Mouse (Mus musculus) lung, embryonic 16.5 days (tissue): ENCODE data around the gene Kin. TPM values are rescaled to one million over a fixed set of nuclear protein-coding genes. Genes with fewer than 3 reads are reported as not detected.

Experiments used
- ATAC-seq: fragments of 200-750 bp; cut with Nextera tagmentation; 2 replicates; pipeline ENCODE4 v1.8.0; 2017; ENCODE audit warnings: low read depth, mild to moderate bottlenecking, moderate library complexity
- H3K27ac ChIP-seq: fragments of 300-500 bp; sonication (generic); 2 replicates; pipeline ENCODE4 v1.5.1; 2014; ENCODE audit warnings: mild to moderate bottlenecking, control low read depth, low read length
- H3K27me3 ChIP-seq: fragments of 300-500 bp; sonication (generic); 2 replicates; pipeline ENCODE4 v1.6.1; 2014; ENCODE audit warnings: low read depth, low read length, mixed read lengths; ENCODE audit not compliant: control insufficient read depth, insufficient read depth
- H3K36me3 ChIP-seq: fragments of 300-500 bp; sonication (generic); 2 replicates; pipeline ENCODE4 v1.6.1; 2014; ENCODE audit warnings: low read length; ENCODE audit not compliant: control insufficient read depth, insufficient read depth
- H3K4me1 ChIP-seq: fragments of 300-500 bp; sonication (generic); replicated peaks from 2 replicates; pipeline ENCODE4 v1.6.1; 2014; ENCODE audit warnings: low read length, mixed read lengths; ENCODE audit not compliant: control insufficient read depth, insufficient read depth
- H3K4me2 ChIP-seq: fragments of 300-500 bp; sonication (generic); 2 replicates; pipeline ENCODE4 v1.6.1; 2014; ENCODE audit warnings: low read depth, low read length, control low read depth
- H3K4me3 ChIP-seq: fragments of 300-500 bp; sonication (generic); 2 replicates; pipeline ENCODE4 v1.5.1; 2014; ENCODE audit warnings: mild to moderate bottlenecking, low read length, control low read depth
- H3K9ac ChIP-seq: fragments of 300-500 bp; sonication (generic); 2 replicates; pipeline ENCODE4 v1.6.1; 2014; ENCODE audit warnings: low read length, control low read depth
- H3K9me3 ChIP-seq: fragments of 300-500 bp; sonication (generic); 2 replicates; pipeline ENCODE4 v1.6.1; 2016; ENCODE audit warnings: low read length; ENCODE audit not compliant: control insufficient read depth
- WGBS: fragments of 180-500 bp; shearing (Covaris S2); extraction: QIAGEN DNeasy Blood & Tissue Kit; methylation state at CpG from one replicate; pipeline ENCODE4 v1.1.7; 2014; 5-methylcytosine and 5-hydroxymethylcytosine counted together
- polyA plus RNA-seq: library from polyadenylated mRNA; unstranded; fragments of >200 nt; fragmentation: Nextera tagmentation; extraction: Ambion mirVana; gene quantifications from 2 replicates; pipeline ENCODE4 v1.2.1, GENCODE M21; 2015

Kin gene
- polyA plus RNA-seq, 1 experiment from 2014 or later = 28.7 TPM

DNA sequence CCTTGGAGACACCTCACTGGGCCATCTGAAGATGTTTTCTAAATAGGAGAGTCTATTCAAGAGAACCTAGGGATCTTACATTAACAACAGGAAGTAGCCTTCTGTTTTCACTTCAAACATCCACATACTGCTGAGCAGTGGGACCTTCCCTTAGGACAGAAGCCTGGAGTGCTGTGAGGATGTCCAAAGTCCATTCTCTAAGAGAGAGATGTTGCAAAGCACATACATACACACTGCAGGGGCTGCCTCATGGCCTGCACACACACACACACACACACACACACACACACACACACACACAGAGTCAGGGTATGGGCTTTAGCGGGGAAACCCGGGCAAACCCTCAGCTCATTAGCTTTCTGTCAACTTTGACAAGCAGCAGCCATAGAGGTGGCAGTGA, 20.1 kb downstream of the Kin start:
- Histone ChIP-seq H3K9me3 (no peaks in the 10 kb centered on the region), H3K4me1 (no peaks in the 10 kb centered on the region), H3K4me2 (no peak overlapping the region), H3K9ac (no peak overlapping the region), H3K36me3 (no peaks in the 10 kb centered on the region), H3K27ac (no peak overlapping the region), H3K4me3 (no peak overlapping the region), H3K27me3 (no peaks in the 10 kb centered on the region)
- no peak for ATAC-seq
- WGBS = 65% methylated on average over 2 of the region's 2 CpGs

DNA sequence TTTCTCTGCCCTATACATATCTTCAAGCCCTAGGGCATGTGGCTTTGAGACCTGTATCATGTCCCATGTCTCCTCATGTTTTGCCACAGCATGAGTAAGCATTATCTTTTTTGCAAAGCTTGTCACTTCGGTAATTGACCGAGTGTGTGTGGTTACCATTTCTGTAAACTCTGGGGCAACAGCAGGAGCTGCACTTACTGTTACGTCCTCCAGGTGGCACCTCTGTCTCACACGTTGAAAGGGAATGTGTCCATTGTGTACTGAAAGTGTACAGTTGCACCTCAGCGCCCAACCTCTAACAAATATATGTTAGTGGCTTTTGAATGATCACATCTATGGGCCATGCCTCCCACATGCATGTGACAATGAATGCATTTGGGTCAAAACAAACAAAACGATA, 20.8 kb downstream of the Kin start:
- no peaks in the 10 kb centered on the region for H3K36me3 ChIP-seq
- no peak overlapping the region for H3K4me3 ChIP-seq
- 33% methylated on average over 6 of the region's 6 CpGs for WGBS
- H3K9me3 ChIP-seq = no peaks in the 10 kb centered on the region
- H3K4me1 ChIP-seq = no peaks in the 10 kb centered on the region
- no peak for ATAC-seq
- no peak overlapping the region for H3K4me2 ChIP-seq
- H3K9ac ChIP-seq = no peak overlapping the region
- no peaks in the 10 kb centered on the region for H3K27me3 ChIP-seq
- no peak overlapping the region for H3K27ac ChIP-seq

- H3K4me1 ChIP-seq = no peaks in the 10 kb centered on the region
- H3K27me3 ChIP-seq = no peaks in the 10 kb centered on the region
- 63% methylated on average over 6 of the region's 6 CpGs for WGBS
- no peak overlapping the region for H3K27ac ChIP-seq
- H3K4me2 ChIP-seq = no peak overlapping the region
- no peak for ATAC-seq
- no peaks in the 10 kb centered on the region for H3K9me3 ChIP-seq
- H3K4me3 ChIP-seq = no peak overlapping the region
- H3K9ac ChIP-seq = no peak overlapping the region
- H3K36me3 ChIP-seq = no peaks in the 10 kb centered on the region
These were observed 28.3 kb downstream of the Kin start for GRCm38 (mm10) chr2:10108535-10109189.

DNA sequence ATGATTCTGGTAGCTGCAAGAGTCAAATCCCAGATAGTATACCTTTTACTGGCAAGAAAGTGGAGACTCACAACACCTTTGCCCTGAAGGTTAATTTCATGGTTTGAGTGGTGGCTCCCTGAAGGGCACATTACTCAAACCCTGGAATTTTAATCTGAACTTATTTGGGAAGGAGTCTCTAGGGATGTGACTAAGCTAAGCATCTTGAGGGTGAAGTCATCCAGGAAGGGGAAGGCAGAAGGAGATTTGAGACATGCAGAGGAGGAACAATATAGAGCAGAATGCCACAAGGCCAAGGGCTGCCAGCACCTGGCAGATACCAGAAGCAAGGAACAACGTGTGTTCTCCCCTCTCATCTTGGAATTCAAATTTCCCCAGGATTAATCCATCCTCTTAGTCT, 38.4 kb downstream of the Kin start:
- H3K4me1 ChIP-seq = no peaks in the 10 kb centered on the region
- H3K4me3 ChIP-seq = no peak overlapping the region
- H3K27me3 ChIP-seq = no peaks in the 10 kb centered on the region
- no peak overlapping the region for H3K9ac ChIP-seq
- no peaks in the 10 kb centered on the region for H3K36me3 ChIP-seq
- no peak overlapping the region for H3K4me2 ChIP-seq
- ATAC-seq = no peak
- 60% methylated on average over 1 of the region's 1 CpGs for WGBS
- no peaks in the 10 kb centered on the region for H3K9me3 ChIP-seq
- H3K27ac ChIP-seq = no peak overlapping the region

DNA sequence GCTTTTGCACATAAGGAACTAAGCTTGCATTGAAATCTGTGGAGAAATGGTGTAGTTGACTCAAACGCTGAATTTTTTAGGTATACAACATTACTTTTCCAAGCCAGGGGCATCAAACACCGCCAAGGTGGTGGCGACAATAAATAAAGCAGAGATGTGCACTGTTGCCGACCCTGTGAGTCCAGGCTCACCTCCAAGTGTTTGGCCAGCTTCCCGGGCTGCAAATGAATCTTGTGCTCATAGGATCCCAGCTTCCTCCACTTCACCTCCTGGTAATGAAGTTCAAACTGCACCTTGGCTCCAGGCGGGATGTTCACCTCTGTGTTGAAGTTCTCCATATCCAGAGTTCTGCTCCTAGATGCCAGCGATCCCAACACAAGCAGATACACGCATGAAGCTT, 38.9 kb downstream of the Kin start:
- Histone ChIP-seq H3K4me3 (no peak overlapping the region), H3K4me2 (no peak overlapping the region), H3K27ac (no peak overlapping the region), H3K9ac (no peak overlapping the region), H3K36me3 (no peaks in the 10 kb centered on the region), H3K27me3 (no peaks in the 10 kb centered on the region), H3K9me3 (no peaks in the 10 kb centered on the region), H3K4me1 (no peaks in the 10 kb centered on the region)
- no peak for ATAC-seq
- 73% methylated on average over 8 of the region's 8 CpGs for WGBS

DNA sequence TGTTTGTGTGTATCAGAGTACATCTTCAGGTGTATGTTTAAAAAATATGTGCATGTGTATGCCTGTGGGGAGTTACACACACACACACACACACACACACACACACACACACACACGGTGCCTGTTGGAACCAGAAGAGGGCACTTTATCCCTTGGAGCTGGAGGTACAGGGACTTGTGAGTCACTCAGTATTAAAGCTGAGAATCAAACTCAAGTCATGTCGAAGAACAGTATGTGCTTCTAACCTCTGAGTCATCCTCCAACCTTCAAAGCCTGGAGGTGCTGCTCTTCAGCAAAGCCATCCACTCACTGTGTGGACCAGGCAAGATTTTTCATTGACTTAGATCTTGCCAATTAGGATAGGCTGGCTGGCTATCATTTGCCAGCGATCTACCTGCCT, 41.4 kb downstream of the Kin start:
- no peak overlapping the region for H3K4me2 ChIP-seq
- H3K27me3 ChIP-seq = no peaks in the 10 kb centered on the region
- H3K27ac ChIP-seq = no peak overlapping the region
- no peaks in the 10 kb centered on the region for H3K36me3 ChIP-seq
- no peak for ATAC-seq
- no peaks in the 10 kb centered on the region for H3K9me3 ChIP-seq
- H3K4me3 ChIP-seq = no peak overlapping the region
- H3K4me1 ChIP-seq = no peaks in the 10 kb centered on the region
- no peak overlapping the region for H3K9ac ChIP-seq
- 61% methylated on average over 3 of the region's 3 CpGs for WGBS

DNA sequence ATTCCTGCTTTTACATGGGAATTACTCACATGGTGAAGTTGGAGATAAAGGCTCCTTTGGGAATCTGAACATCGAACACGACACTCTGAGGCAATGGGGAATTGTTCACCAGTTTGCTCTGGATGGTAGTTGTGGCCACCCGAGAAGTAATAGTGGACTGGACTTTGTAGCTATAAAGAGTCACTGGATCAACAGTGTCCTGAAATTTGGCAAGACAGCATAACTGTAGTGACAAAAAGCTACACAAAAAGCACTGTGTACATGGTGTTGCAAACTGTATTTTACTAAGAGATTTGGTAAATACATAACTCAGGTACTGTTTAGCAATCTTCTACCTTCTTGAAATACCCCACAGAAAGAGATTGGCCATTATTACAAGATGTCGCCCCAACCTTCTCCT, 45.7 kb downstream of the Kin start:
- H3K4me1 ChIP-seq = 0 out of 2 replicates have a peak, but pooled peaks cover 5% of the 10 kb centered on the region
- H3K27me3 ChIP-seq = no peaks in the 10 kb centered on the region
- no peak overlapping the region for H3K4me3 ChIP-seq
- WGBS = 80% methylated on average over 4 of the region's 4 CpGs
- H3K27ac ChIP-seq = no peak overlapping the region
- H3K36me3 ChIP-seq = no peaks in the 10 kb centered on the region
- H3K9me3 ChIP-seq = no peaks in the 10 kb centered on the region
- H3K9ac ChIP-seq = no peak overlapping the region
- no peak overlapping the region for H3K4me2 ChIP-seq
- ATAC-seq = no peak

- Histone ChIP-seq H3K4me3 (no peak overlapping the region), H3K27ac (no peak overlapping the region), H3K36me3 (no peaks in the 10 kb centered on the region), H3K9ac (no peak overlapping the region), H3K9me3 (no peaks in the 10 kb centered on the region), H3K27me3 (no peaks in the 10 kb centered on the region), H3K4me1 (0 out of 2 replicates have a peak, but pooled peaks cover 5% of the 10 kb centered on the region), H3K4me2 (no peak overlapping the region)
- no peak for ATAC-seq
- WGBS = 80% methylated on average over 5 of the region's 5 CpGs
These were observed 47.1 kb downstream of the Kin start for GRCm38 (mm10) chr2:10127471-10127870.

DNA sequence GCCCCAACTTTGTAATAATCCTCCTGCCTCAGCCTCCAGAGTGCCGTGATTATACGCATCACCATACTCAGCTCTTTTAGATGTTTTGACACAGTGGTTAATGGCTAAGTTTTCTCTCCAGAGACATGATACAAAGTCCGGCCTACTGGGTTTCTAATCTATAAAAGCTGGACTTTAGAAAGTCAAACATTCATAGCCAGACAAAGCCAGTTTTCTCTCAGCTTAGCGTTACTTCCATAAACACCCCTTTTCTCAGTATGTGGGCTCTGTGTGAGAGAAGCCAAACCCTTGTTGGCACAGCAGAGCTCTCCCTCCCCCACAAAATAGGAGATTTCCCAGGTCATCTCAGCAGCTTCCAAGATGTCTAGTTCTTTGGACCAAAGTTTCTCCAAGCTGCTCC, 48.2 kb downstream of the Kin start:
- H3K27me3 ChIP-seq = no peaks in the 10 kb centered on the region
- no peak overlapping the region for H3K27ac ChIP-seq
- no peak overlapping the region for H3K9ac ChIP-seq
- H3K4me2 ChIP-seq = no peak overlapping the region
- no peak for ATAC-seq
- H3K36me3 ChIP-seq = no peaks in the 10 kb centered on the region
- 80% methylated on average over 4 of the region's 4 CpGs for WGBS
- no peak overlapping the region for H3K4me3 ChIP-seq
- 0 out of 2 replicates have a peak, but pooled peaks cover 5% of the 10 kb centered on the region for H3K4me1 ChIP-seq
- H3K9me3 ChIP-seq = no peaks in the 10 kb centered on the region
